Mouse (Mus musculus) midbrain, embryonic 15.5 days (tissue): Measurements from ENCODE around the gene Gpr137c. TPM values are rescaled to one million over a fixed set of nuclear protein-coding genes. Genes with fewer than 3 reads are reported as not detected.

ENCODE experiments used
- ATAC-seq: fragments of 200-750 bp; cut with Nextera tagmentation; replicated peaks from 2 replicates; pipeline ENCODE4 v1.8.0; 2017; ENCODE audit warnings: moderate TSS enrichment
- H3K27ac ChIP-seq: fragments of 300-500 bp; sonication (generic); 2 replicates; pipeline ENCODE4 v1.5.1; 2015; ENCODE audit warnings: mild to moderate bottlenecking, inconsistent platforms
- H3K27me3 ChIP-seq: fragments of 300-500 bp; sonication (generic); replicated peaks from 2 replicates; pipeline ENCODE4 v1.6.1; 2015; ENCODE audit warnings: inconsistent platforms
- H3K36me3 ChIP-seq: fragments of 300-500 bp; sonication (generic); replicated peaks from 2 replicates; pipeline ENCODE4 v1.6.1; 2015; ENCODE audit warnings: inconsistent platforms
- H3K4me1 ChIP-seq: fragments of 300-500 bp; sonication (generic); 2 replicates; pipeline ENCODE4 v1.6.1; 2015; ENCODE audit warnings: inconsistent platforms
- H3K4me2 ChIP-seq: fragments of 300-500 bp; sonication (generic); 2 replicates; pipeline ENCODE4 v1.6.1; 2015; ENCODE audit warnings: inconsistent platforms, mild to moderate bottlenecking, moderate library complexity
- H3K4me3 ChIP-seq: fragments of 300-500 bp; sonication (generic); 2 replicates; pipeline ENCODE4 v1.5.1; 2015; ENCODE audit warnings: mild to moderate bottlenecking, inconsistent platforms
- H3K9ac ChIP-seq: fragments of 300-500 bp; sonication (generic); 2 replicates; pipeline ENCODE4 v1.6.1; 2015; ENCODE audit warnings: mild to moderate bottlenecking, inconsistent platforms
- H3K9me3 ChIP-seq: fragments of 300-500 bp; sonication (generic); 2 replicates; pipeline ENCODE4 v1.6.1; 2016; ENCODE audit warnings: inconsistent platforms
- WGBS: fragments of 180-500 bp; shearing (Covaris S2); methylation state at CpG from one replicate; pipeline ENCODE4 v1.1.7; 2015; ENCODE audit warnings: mixed read lengths; 5-methylcytosine and 5-hydroxymethylcytosine counted together
- polyA plus RNA-seq: library from polyadenylated mRNA; unstranded; fragments of >200 nt; fragmentation: Nextera tagmentation; extraction: Ambion mirVana; gene quantifications from 2 replicates; pipeline ENCODE4 v1.2.1, GENCODE M21; 2015

The Gpr137c gene
- polyA plus RNA-seq, 1 experiment from 2014 or later, result 18.1 TPM

- H3K4me2 ChIP-seq, result no peak overlapping the region
- ATAC-seq, result no peak
- no peak overlapping the region for H3K9ac ChIP-seq
- H3K27ac ChIP-seq, result no peak overlapping the region
- H3K36me3 ChIP-seq, result no peaks in the 10 kb centered on the region
- no peak overlapping the region for H3K4me3 ChIP-seq
- H3K27me3 ChIP-seq, result no peaks in the 10 kb centered on the region
- H3K4me1 ChIP-seq, result no peaks in the 10 kb centered on the region
- no peaks in the 10 kb centered on the region for H3K9me3 ChIP-seq
These were observed 106.0 kb downstream of the Gpr137c start for GRCm38 (mm10) chr14:45325471-45325870.

GRCm38 (mm10) chr14:45328072-45328713 lies 108.7 kb downstream of the Gpr137c start:
- Histone ChIP-seq H3K27ac (no peak overlapping the region), H3K4me3 (no peak overlapping the region), H3K36me3 (peaks cover 7% of the 10 kb centered on the region; the same call in 1 of the 2 replicates), H3K9me3 (no peaks in the 10 kb centered on the region), H3K4me1 (peaks cover 14% of the 10 kb centered on the region), H3K4me2 (no peak overlapping the region), H3K9ac (no peak overlapping the region), H3K27me3 (no peaks in the 10 kb centered on the region)
- ATAC-seq, result no peak
- 89% methylated on average over 4 of the region's 4 CpGs for WGBS

GRCm38 (mm10) chr14:45329018-45329588 lies 109.6 kb downstream of the Gpr137c start:
- H3K36me3 ChIP-seq, result peaks cover 9% of the 10 kb centered on the region; the same call in 1 of the 2 replicates

GRCm38 (mm10) chr14:45329589-45330181 lies 110.2 kb downstream of the Gpr137c start, which contains the start of gene Psmc6:
Psmc6 (plus strand) TSS chr14:45329788.
- Histone ChIP-seq H3K4me3 (peak within 1 kb of the TSS; percentile 75), H3K9ac (peak within 1 kb of the TSS; percentile 76), H3K27me3 (no peaks in the 10 kb centered on the region), H3K4me2 (peak within 1 kb of the TSS; percentile 48), H3K36me3 (peaks cover 10% of the 10 kb centered on the region; the same call in 1 of the 2 replicates), H3K4me1 (peaks cover 14% of the 10 kb centered on the region), H3K9me3 (no peaks in the 10 kb centered on the region), H3K27ac (peak within 1 kb of the TSS; percentile 85)
- peak; percentile 97 for ATAC-seq
- 1% methylated on average over 44 of the region's 44 CpGs for WGBS

More at GRCm38 (mm10) chr14:45329018-45329588, 109.6 kb downstream of the Gpr137c start:
- ATAC-seq, result peak; percentile 43
- Histone ChIP-seq H3K9ac (peak overlapping the region; percentile 29; the same call in 1 of the 2 replicates), H3K4me3 (peak overlapping the region; percentile 75), H3K27ac (peak overlapping the region; percentile 73), H3K27me3 (no peaks in the 10 kb centered on the region), H3K4me2 (peak overlapping the region; percentile 48), H3K9me3 (no peaks in the 10 kb centered on the region), H3K4me1 (peaks cover 14% of the 10 kb centered on the region)
- 16% methylated on average over 8 of the region's 8 CpGs for WGBS

Other genes starting within 250 kb of the Gpr137c start
- gene Ptger2, start 231.5 kb upstream of the Gpr137c start, polyA plus RNA-seq, result 0.93 and 1.00 TPM in 2 replicates
- 32.4 and 34.0 TPM in 2 replicates for gene Txndc16, start 611 bp downstream of the Gpr137c start, polyA plus RNA-seq
- 22.1 and 27.1 TPM in 2 replicates for gene Ero1l, start 99.1 kb downstream of the Gpr137c start, polyA plus RNA-seq
- 140 and 147 TPM in 2 replicates for gene Psmc6, start 110.1 kb downstream of the Gpr137c start, polyA plus RNA-seq
- 63.4 and 63.8 TPM in 2 replicates for gene Styx, start 131.4 kb downstream of the Gpr137c start, polyA plus RNA-seq
- 26.3 and 30.2 TPM in 2 replicates for gene Gnpnat1, start 185.2 kb downstream of the Gpr137c start, polyA plus RNA-seq